11 mouse cellular contexts compared by ENCODE assay signal in the genomic region with DNA sequence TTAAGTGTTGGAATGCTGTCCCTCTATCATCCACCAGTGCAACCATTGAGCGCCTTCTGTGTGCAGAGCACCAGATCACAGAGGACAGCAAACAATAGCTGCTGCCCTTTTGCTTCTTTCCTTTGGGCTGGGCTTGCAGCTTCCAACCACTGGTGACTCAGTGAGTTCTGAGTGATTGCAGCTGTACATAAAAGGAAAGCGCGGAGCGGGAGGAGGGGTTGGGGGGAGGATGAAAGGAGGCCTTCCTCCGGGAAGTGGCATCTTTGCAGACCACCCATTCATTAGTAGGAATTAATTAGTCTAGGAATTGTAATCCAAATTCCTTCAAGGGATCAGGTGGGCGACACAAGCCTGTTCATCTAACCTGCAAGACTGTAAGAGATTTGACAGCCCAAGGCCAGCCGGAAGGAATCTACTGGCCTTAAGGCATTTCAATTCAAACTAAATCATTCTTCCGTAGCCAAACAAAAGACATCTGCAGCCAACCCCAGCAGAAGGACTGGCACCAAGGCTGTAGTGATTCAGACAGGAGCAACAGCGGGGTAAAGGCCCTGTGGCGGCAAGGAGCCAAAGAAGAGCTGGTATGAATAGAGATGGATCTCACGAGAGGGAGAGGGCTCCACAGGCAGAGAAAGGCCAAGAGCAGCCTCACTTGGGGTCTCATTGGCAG. TPM values are rescaled to one million over a fixed set of nuclear protein-coding genes. Genes with fewer than 3 reads are reported as not detected.
DNase-seq lines count a peak whose midpoint lies in the region; ATAC-seq lines count a peak whose summit lies in the region.
"Had no signal": no experiment of that assay in that cellular context is flagged by ENCODE, and none has a peak within 500 bp of the region (broad histone marks: within the 10 kb centered on the region; RNA-seq: fewer than 3 reads in every experiment).

No protein-coding gene starts in this region.

- H3K4me1 ChIP-seq in midbrain, embryonic 15.5 days: peaks cover 12% of the 10 kb centered on the region

- H3K27me3 ChIP-seq in midbrain, embryonic 15.5 days (replicated peaks): no peaks in the 10 kb centered on the region
- H3K27me3 ChIP-seq: megakaryocyte, embryonic 14.5 days had no signal

- 17% methylated on average over 11 of the region's 11 CpGs for whole genome bisulfite sequencing in midbrain, embryonic 15.5 days

- H3K9ac ChIP-seq in midbrain, embryonic 15.5 days: no peak overlapping the region

- no peak overlapping the region for H3K4me3 ChIP-seq in midbrain, embryonic 15.5 days
- H3K4me3 ChIP-seq: megakaryocyte, embryonic 14.5 days had no signal

- ATAC-seq in midbrain, embryonic 15.5 days (replicated peaks): peak; percentile 57

- H3K9me3 ChIP-seq in midbrain, embryonic 15.5 days: no peaks in the 10 kb centered on the region
- H3K9me3 ChIP-seq: megakaryocyte, embryonic 14.5 days had no signal

- H3K27ac ChIP-seq in midbrain, embryonic 15.5 days: peak overlapping the region; percentile 49; the same call in 1 of the 2 replicates

- H3K36me3 ChIP-seq in midbrain, embryonic 15.5 days (replicated peaks): no peaks in the 10 kb centered on the region

- no peak overlapping the region for H3K4me2 ChIP-seq in midbrain, embryonic 15.5 days

- peak; percentile 42 to 65 for DNase-seq in cerebellum, postnatal 14 days
- DNase-seq in cerebellum, postnatal 36 days: no peak
- DNase-seq in adrenal gland, adult 2 months: peak; percentile 82
- DNase-seq in gonadal fat pad, adult 2 months (ENCODE audit: low read depth): peak; percentile 52
- no peak for DNase-seq in ovary, postnatal 36 days (ENCODE audit: low spot score)
- DNase-seq in layer of hippocampus, postnatal 36 days: no peak
- no peak for DNase-seq in right cerebral cortex, postnatal 10 days (ENCODE audit: low spot score in 2 of 2)
- DNase-seq: B cell, adult 2 months; thymus, postnatal 14 days had no signal

RNA-seq across cellular contexts. Expression of gene Sgk1, which starts 52.8 kb away (rescaled TPM):
- total RNA-seq in adrenal gland, adult 2 months (2021): 100 to 1,000 TPM; 103 to 154 TPM
- 17.3 and 25.4 TPM in 2 replicates for polyA plus RNA-seq in adrenal gland, adult 2 months (2012; rRNA removed)
- polyA plus RNA-seq in gonadal fat pad, adult 2 months (2012; rRNA removed): 32.1 and 44.5 TPM in 2 replicates
- 40.8 and 45.1 TPM in 2 replicates for polyA plus RNA-seq in midbrain, embryonic 15.5 days (2015; fragmentation: Nextera tagmentation; extraction: Ambion mirVana)
- 100 to 1,000 TPM; 120 to 147 TPM for total RNA-seq in layer of hippocampus, postnatal 36 days (2021)

Comparison
In these comparisons a context has a peak if more than half of its experiments do, and no peak if none do; other contexts are left out.
1. DNase-seq: peak in cerebellum, postnatal 14 days (2 of 2), adrenal gland, adult 2 months (single experiment) and gonadal fat pad, adult 2 months (single experiment); none in cerebellum, postnatal 36 days (0 of 2), ovary, postnatal 36 days (single experiment), layer of hippocampus, postnatal 36 days (0 of 2) and right cerebral cortex, postnatal 10 days (0 of 2).